Mouse (Mus musculus): ENCODE measurements around the gene Dna2.
"Not testable (repeated sequence)": the region's sequence is repeated elsewhere in the genome, so short reads cannot be mapped to it uniquely, and the experiment has no call there.

Dna2 gene

DNA sequence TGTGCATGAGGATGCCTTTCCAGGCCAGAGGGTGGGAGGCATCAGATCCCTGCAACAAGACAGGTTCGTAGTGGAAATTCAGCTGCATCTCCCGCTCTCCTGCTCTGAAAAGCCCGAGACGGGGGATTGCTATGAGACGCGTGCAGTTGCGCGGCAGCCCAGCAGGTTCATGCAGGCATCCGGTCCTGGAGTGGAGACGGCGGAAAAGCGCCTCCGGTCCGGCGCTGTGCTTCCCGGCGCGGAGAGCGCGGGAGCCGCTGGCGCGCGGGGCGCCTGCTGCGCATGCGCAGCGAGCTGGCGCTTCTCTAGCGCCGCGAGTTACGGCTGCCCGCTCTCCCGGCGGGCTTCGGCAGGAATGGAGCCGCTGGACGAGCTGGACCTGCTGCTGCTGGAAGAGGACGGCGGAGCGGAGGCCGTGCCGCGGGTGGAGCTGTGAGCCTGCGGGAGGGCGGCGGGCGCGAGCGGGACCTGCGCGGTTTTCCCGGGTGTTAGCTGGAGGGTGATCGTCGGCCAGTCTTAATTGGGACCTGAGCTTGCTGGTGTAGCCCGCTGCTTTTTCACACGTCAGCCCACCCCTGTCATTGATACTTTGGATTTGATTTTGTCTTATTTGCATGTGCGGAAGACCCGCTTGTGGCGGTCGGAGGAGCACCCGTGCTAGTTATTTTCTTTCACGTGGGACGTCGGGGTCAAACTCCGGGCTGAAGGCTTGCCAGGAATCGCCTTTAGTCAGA lies at the start of gene Dna2:
Gene Dna2 (plus strand): TSS at position 289 of the 734 bp plus-strand sequence.
- DNase-seq = peak; percentile 78

DNA sequence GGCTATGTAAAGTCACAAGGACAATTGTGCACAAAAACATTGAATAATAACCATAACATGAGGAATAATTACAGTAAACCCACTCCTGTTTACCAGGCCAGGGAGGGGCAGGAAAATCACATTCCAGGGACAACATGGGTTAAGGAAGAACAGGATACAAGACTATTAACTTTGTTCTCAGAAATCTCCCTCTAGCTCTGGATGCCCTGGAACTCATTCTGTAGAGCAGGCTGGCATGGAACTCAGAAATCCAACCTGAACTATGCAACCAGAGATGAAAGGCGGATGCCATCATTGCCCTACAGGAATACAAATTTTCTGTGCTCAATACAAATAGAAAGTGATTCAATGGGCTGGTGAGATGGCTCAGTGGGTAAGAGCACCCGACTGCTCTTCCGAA lies 49.4 kb upstream of the Dna2 start:
- no peak for DNase-seq

GRCm38 (mm10) chr10:62898061-62898460 lies 48.8 kb upstream of the Dna2 start:
- DNase-seq = no peak

DNA sequence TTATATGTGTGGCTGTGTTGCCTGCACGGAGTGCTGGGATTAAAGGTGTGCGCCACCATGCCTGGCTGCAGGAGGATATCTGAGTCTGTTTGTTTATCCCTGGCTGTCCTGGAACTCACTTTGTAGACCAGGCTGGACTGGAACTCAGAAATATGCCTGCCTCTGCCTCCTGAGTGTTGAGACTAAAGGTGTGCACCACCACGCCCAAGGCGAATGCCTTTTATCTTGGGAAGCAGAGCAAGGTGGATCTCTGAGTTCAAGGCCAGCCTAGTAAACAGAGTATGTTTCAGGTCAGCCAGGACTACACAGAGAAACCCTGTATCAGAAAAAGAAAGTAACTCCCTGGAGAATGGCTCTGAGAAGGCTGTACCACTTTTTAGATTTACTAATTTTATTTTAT lies 46.7 kb upstream of the Dna2 start:
- no peak for DNase-seq

- no peak for DNase-seq
These were observed 45.0 kb upstream of the Dna2 start for GRCm38 (mm10) chr10:62901826-62902225.

DNA sequence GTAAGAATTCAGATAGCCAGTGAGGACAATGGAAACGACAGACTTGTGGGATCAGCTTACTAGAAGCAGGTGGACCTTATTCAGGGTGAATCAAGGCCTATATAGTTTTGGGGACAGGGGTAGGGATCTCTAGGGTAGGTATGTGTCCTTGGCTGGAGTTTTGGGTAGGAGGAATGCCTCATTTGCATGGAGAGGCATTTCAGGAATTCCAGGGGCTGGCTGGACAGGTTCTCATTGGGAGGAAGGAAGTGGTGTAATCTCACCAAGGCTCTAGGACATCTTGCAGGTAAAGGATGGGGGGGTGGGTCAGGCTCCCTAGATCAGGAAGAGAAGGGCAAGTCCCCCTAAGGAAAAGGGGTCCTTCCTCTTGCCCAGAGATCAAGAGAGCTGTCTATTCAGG lies 44.0 kb upstream of the Dna2 start:
- no peak for DNase-seq

DNA sequence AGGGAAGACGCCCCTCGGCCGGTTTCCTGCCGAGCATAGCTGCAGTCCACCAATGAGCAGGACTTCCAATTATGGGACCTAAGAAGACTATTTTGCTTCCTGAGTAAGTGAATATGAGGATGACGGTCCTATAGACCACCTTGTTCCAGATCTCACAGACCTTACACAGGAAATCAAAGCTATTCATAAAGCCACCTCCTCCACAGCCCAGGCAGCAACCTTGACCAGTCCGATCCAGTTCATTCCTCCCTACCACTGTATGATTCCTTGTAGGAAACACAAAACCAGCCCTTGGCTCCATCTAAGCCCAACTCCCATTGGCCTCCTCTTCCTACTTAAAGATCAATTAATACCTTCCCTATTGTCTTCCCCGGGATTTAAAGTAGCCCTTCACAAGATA lies 40.5 kb upstream of the Dna2 start:
- DNase-seq = no peak

- not testable (repeated sequence) for DNase-seq
These were observed 37.9 kb upstream of the Dna2 start, which contains the start of gene Tet1 for GRCm38 (mm10) chr10:62908896-62909295. Tet1 (minus strand) TSS chr10:62908996.

DNA sequence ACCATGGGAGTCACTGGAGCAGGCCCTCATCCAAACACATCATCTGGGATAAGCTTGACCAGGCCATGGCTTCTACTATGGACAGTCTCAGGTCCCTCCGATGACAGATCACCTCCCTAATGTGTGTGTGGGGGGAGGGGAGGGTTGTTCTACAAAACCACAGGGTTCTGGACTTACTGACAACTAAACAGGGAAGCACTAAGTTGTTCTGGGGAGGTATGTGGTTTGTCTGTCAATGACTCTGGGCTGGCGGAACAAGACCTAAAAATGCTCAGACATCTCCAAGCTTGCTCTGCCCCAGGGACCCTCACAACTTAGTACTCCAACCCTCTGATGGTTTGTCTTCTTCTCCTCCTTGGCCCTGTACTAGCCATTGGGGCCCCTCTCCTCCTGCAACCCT lies 35.7 kb upstream of the Dna2 start:
- DNase-seq = no peak

DNA sequence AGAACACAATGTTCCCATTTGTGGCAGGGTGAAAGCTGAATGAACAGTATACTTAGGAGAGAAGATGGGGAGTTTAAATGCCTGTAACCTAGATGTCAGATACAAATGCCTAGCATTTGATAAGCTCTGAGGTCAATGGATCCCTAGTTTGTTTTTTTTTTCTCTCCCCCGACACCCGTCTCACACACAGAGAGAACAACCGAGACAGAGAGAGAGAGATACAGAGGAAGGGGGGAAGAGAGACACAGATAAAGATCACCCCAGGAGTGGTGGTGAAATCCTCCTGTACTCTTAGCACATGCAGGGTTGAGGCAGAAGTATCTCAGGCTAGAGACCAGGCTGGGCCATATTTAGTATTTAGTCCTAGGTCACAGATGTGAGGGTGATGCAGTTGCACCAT lies 27.8 kb upstream of the Dna2 start:
- DNase-seq = no peak

GRCm38 (mm10) chr10:62919925-62920765 lies 26.7 kb upstream of the Dna2 start, which contains the start of gene Slc25a16:
Slc25a16 (plus strand) TSS chr10:62920633.
- DNase-seq = peak; percentile 94

- no peak for DNase-seq
These were observed 26.1 kb upstream of the Dna2 start for GRCm38 (mm10) chr10:62920766-62921156.

GRCm38 (mm10) chr10:62924096-62924635 lies 22.7 kb upstream of the Dna2 start:
- DNase-seq = peak; percentile 49

DNA sequence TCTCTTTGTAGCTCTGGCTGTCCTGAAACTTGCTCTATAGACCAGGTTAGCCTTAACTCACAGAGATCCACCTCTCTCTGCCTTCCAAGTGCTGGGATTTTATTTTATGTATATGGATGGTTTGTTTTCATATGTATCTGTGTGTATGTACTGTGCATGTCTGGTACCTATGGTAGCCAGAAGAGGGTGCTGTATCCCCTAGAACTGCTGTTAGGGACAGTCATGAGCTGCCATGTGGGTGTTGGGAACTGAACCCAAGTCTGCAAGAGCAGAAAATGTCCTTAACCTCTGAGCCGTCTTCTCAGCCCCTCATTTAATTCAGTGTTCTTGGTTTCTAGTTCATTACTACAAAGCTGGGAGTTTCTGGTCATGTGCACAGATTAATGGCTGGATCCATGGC lies 14.4 kb upstream of the Dna2 start:
- no peak for DNase-seq

DNA sequence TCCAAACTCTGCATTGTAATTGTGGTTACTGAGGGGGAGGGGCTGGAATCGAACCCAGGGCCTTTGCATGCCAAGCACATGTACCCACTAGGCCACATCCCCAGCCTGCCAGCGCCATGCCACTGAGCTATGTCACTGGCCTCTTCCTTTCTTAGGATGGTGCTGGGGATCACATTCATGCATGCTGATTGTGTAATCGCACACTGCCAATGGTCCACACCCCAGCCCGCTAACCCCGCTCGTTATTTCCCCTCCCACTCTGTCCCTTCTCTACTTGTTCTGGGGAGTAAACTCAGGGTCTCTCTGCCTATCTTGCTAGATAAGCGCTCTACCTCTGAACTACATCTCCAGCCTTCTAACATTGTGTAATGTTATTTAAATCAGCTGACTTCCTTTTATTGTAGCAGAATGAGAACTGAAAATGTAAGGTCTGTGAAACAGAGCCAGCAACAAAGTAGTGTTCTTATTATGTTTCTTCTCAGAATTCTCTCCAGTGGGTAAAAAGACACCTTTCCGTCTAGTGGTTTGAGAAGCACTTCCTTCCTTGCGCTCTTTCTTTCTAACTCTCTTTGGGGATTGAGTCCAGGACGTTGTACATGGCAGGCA lies 1.7 kb upstream of the Dna2 start:
- DNase-seq = no peak

- DNase-seq = no peak
These were observed 1.7 kb downstream of the Dna2 start for GRCm38 (mm10) chr10:62948551-62948950.

GRCm38 (mm10) chr10:62963956-62964355 lies 17.1 kb downstream of the Dna2 start:
- DNase-seq = no peak

DNA sequence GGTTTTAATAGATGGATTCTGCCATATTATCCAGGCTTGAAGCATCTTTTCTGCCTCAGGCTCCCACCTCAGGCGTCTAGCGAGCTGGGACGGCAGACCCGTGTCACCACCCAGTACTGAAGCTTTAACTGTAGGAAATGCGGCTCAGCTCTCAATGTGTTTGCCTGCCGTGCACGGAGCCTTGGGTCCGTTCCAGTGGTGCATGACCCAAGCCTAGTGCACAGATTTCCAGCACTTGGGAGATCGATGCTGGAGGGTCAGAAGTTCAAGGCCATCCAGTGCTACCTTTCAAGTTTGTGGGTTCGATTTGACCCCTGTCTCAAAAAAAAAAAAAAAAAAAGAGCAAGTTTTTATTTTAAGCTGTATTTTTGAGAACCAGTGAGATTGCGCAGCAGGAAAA lies 19.0 kb downstream of the Dna2 start:
- no peak for DNase-seq

- no peak for DNase-seq
These were observed 19.5 kb downstream of the Dna2 start for GRCm38 (mm10) chr10:62966291-62966690.

GRCm38 (mm10) chr10:62971821-62972220 lies 25.0 kb downstream of the Dna2 start:
- DNase-seq = peak; percentile 55

DNA sequence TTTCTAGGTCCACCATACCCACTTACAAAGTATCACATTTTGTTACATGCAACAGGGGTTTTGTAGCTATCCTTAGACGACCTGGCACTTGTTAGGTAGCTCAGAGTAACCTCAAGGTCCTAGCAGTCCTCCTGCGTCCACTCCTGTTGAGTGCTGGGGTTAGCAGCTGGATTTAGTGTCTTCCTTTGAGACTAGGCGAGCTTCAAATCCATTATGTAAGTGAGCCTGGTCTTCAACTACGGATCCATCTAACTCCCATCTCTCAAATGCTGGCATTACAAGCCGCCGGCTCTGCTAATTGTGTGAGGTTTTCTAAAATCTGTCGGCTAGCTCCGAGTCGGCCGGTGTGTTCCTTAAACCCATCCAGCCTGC lies 32.8 kb downstream of the Dna2 start:
- no peak for DNase-seq

- peak; percentile 85 for DNase-seq
These were observed 33.5 kb downstream of the Dna2 start, which contains the start of gene Rufy2 for GRCm38 (mm10) chr10:62980039-62980954. Rufy2 (plus strand) TSS chr10:62980223.

Measured in kidney, adult 18-20 months (tissue).